Mouse (Mus musculus): ENCODE data around the gene Banf1. TPM values are rescaled to one million over a fixed set of nuclear protein-coding genes. Genes with fewer than 3 reads are reported as not detected.

Gene Banf1
- total RNA-seq, 2 experiments from 2014 or later: 81.0 to 86.2 TPM

- Histone ChIP-seq H3K27ac (no peak overlapping the region), H3K4me3 (no peak overlapping the region)
- no peak for DNase-seq (ENCODE audit: low spot score in 2 of 2)
- no peak for TF ChIP-seq CTCF (conservative IDR thresholded peaks at IDR 0.05)
These were observed 27.2 kb upstream of the Banf1 start for GRCm38 (mm10) chr19:5394168-5394567.

GRCm38 (mm10) chr19:5392892-5393291 is 25.9 kb upstream of the Banf1 start:
- no peak for DNase-seq (ENCODE audit: low spot score in 2 of 2)
- Histone ChIP-seq H3K27ac (no peak overlapping the region), H3K4me3 (no peak overlapping the region)
- TF ChIP-seq CTCF (conservative IDR thresholded peaks at IDR 0.05): no peak

DNA sequence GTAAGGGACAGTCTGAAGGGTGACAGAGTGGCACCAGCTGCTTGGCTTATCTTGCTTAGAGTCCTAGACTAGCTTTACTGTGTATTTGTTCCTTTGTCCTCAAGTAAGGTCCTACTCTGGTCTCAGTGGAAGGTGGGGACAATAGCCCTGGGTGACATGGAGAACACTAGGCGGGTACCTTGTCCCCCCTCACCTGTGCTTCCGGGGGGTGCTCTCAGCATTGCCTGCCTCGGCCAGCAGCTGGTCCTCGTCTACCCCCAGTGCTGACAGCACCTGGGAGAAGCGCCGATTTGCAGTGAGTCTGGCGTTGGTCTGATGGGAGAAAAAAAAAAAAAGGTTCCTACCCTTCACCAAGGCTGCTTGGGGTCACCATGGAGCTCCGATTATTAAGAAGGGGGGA is 23.4 kb upstream of the Banf1 start:
- no peak for TF ChIP-seq CTCF (conservative IDR thresholded peaks at IDR 0.05)
- 0 out of 2 replicates have a peak overlapping the region, but pooled peaks have one; percentile 23 for H3K27ac ChIP-seq
- no peak overlapping the region for H3K4me3 ChIP-seq
- DNase-seq (ENCODE audit: low spot score in 2 of 2): no peak

GRCm38 (mm10) chr19:5389647-5390046 is 22.7 kb upstream of the Banf1 start:
- Histone ChIP-seq H3K4me3 (peak overlapping the region; percentile 87), H3K27ac (peak overlapping the region; percentile 99)
- DNase-seq (ENCODE audit: low spot score in 2 of 2): no peak
- TF ChIP-seq CTCF (conservative IDR thresholded peaks at IDR 0.05): no peak

GRCm38 (mm10) chr19:5388588-5389242 is 21.7 kb upstream of the Banf1 start, which contains the start of gene Sart1:
Sart1 (minus strand) TSS chr19:5388703.
- H3K4me3 ChIP-seq: peak within 1 kb of the TSS; percentile 87
- H3K27ac ChIP-seq: peak within 1 kb of the TSS; percentile 99
- DNase-seq (ENCODE audit: low spot score in 2 of 2): peak; percentile 95 to 96
- TF ChIP-seq CTCF (conservative IDR thresholded peaks at IDR 0.05): no peak

DNA sequence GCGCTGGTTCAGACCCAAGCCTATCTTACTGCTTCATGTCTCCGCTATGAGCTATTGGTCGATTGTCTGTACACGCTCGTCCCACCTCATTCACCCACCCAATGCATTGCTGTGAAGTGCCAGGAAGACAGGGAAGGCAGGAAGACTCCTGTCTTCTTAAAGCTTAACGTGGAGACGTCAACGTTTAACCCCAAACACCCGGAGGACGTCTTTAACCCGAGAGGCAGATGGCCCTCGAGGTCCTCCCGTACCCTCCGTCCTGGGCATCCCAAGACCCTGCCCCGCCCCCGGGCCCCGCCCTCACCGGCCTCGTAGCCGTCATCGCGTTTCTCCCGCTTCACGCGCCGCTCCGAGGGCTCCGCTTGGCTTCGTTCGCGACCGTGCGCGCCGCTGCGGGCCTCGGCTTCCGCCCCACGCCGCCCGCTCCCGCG is 21.1 kb upstream of the Banf1 start:
- TF ChIP-seq CTCF (conservative IDR thresholded peaks at IDR 0.05): no peak
- H3K4me3 ChIP-seq: peak overlapping the region; percentile 87
- H3K27ac ChIP-seq: peak overlapping the region; percentile 99
- DNase-seq (ENCODE audit: low spot score in 2 of 2): no peak

- no peak overlapping the region for H3K27ac ChIP-seq
- TF ChIP-seq CTCF (conservative IDR thresholded peaks at IDR 0.05): no peak
- no peak for DNase-seq (ENCODE audit: low spot score in 2 of 2)
These were observed 17.7 kb upstream of the Banf1 start for GRCm38 (mm10) chr19:5384715-5385114.

GRCm38 (mm10) chr19:5383326-5383725 is 16.4 kb upstream of the Banf1 start:
- TF ChIP-seq CTCF (conservative IDR thresholded peaks at IDR 0.05): no peak
- no peak overlapping the region for H3K4me3 ChIP-seq
- no peak overlapping the region for H3K27ac ChIP-seq
- DNase-seq (ENCODE audit: low spot score in 2 of 2): no peak

More at GRCm38 (mm10) chr19:5384715-5385114, 17.7 kb upstream of the Banf1 start:
- no peak overlapping the region for H3K4me3 ChIP-seq

DNA sequence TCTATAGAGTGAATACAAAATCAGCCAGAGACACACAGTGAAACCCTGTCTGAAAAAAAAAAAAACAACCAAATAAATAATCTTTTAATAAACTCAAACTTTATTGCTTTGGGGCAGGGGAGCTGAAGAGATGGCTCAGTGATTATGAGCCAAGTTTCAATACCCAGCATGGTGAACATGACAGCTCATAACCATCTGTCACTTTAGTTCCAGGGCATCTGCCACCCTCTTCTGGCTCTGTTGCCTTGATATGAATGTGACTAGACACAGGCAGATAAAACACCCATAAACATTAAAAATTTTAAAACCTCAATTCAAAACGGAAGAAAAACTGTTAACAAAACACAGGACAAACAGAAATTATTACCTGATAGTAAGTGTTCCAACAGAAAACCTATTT is 10.5 kb upstream of the Banf1 start:
- peak overlapping the region; percentile 82 for H3K27ac ChIP-seq
- no peak for TF ChIP-seq CTCF (conservative IDR thresholded peaks at IDR 0.05)
- peak; percentile 80 to 82 for DNase-seq (ENCODE audit: low spot score in 2 of 2)
- H3K4me3 ChIP-seq: no peak overlapping the region

- Histone ChIP-seq H3K4me3 (no peak overlapping the region), H3K27ac (no peak overlapping the region)
- DNase-seq (ENCODE audit: low spot score in 2 of 2): no peak
- no peak for TF ChIP-seq CTCF (conservative IDR thresholded peaks at IDR 0.05)
These were observed 7.8 kb upstream of the Banf1 start for GRCm38 (mm10) chr19:5374748-5375147.

GRCm38 (mm10) chr19:5374177-5374576 is 7.2 kb upstream of the Banf1 start:
- DNase-seq (ENCODE audit: low spot score in 2 of 2): no peak
- TF ChIP-seq CTCF (conservative IDR thresholded peaks at IDR 0.05): no peak
- Histone ChIP-seq H3K4me3 (no peak overlapping the region), H3K27ac (no peak overlapping the region)

DNA sequence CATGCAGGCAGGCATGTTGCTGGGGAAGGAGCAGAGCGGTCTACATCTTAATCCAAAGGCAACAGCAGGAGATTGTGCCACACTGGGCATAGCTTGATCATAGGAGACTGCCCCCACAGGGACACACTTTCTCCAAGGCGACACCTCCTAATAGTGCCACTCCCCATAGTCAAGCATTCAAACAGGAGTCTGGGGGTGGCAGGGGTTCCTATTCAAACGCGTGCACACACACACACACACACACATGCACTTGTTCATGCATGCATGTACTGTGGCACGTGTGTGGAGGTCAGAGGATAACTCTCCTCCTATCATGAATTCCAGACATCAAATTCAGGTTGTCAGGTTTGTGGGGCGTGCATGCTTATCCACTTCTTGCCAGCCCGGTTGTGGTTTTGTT is 5.8 kb upstream of the Banf1 start:
- Histone ChIP-seq H3K4me3 (no peak overlapping the region), H3K27ac (no peak overlapping the region)
- DNase-seq (ENCODE audit: low spot score in 2 of 2): no peak
- TF ChIP-seq CTCF (conservative IDR thresholded peaks at IDR 0.05): no peak

GRCm38 (mm10) chr19:5370932-5371331 is 4.0 kb upstream of the Banf1 start:
- DNase-seq (ENCODE audit: low spot score in 2 of 2): no peak
- TF ChIP-seq CTCF (conservative IDR thresholded peaks at IDR 0.05): peak; percentile 31
- Histone ChIP-seq H3K27ac (no peak overlapping the region), H3K4me3 (no peak overlapping the region)

DNA sequence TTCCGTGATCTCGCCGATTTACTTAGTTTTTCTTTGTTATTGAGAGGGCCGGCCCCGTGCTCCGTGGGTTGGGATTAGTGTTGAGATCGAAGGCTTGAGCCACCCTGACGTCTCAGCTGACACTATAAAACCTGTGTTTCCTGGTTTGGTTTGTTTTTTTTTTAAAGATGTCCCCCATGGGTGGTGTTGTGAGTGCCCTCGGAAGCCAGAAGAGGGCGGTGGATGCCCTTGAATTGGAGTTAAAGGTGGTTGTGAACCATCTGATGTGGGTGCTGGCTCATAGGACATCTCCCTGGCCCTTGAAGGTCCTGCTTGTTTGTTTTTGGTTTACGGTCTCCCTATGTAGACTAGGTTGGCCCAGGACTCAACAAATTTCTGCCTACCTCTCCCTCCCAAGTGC is 487 bp upstream of the Banf1 start:
- Histone ChIP-seq H3K27ac (peak overlapping the region; percentile 98), H3K4me3 (peak overlapping the region; percentile 88)
- no peak for DNase-seq (ENCODE audit: low spot score in 2 of 2)
- TF ChIP-seq CTCF (conservative IDR thresholded peaks at IDR 0.05): peak; percentile 53
